Mouse (Mus musculus): ENCODE measurements around the gene Syt7. TPM values are rescaled to one million over a fixed set of nuclear protein-coding genes. Genes with fewer than 3 reads are reported as not detected.

Syt7 gene
- polyA plus RNA-seq, 1 experiment from 2014 or later = 0.10 TPM

DNA sequence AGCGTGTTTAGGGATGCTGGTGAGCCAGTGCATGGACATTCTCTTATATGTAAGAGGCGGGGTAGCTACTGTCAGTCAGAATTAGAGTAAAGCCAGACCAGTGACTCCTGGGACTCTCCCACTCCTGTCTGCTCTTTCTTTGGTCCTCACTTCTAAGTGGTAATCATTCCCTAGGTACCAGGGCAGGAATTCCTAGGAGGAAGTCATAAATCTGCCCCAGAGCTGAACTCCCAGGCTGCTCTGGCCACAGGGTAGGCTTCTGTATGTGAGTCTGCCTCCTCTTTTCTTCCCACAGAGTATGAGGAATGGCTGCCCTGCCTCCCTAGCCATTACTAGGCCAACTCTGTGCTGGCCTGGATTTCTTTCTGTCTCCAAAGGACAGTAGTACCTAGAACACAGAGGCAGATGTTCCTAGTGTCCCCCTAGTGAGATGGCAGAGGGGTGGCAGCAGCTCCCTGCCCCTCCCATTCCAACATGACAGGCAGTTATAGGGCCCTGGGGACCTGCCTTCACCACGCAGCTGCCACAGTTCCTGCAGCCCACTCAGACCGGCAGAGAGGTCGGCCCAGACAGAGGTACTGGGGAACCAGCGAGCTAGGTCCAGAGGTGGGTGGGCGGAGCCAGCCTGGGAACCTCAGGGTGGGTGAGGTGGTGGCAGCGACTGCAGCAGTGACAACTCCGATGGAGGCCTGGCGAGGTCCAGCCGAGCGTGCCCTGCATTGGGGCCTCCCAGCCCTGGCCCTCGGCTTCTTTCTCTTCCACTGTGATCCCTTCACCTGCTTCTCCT, 36.8 kb downstream of the Syt7 start:
- WGBS (ENCODE audit: insufficient replicate concordance) = 40% methylated on average over 13 of the region's 13 CpGs

DNA sequence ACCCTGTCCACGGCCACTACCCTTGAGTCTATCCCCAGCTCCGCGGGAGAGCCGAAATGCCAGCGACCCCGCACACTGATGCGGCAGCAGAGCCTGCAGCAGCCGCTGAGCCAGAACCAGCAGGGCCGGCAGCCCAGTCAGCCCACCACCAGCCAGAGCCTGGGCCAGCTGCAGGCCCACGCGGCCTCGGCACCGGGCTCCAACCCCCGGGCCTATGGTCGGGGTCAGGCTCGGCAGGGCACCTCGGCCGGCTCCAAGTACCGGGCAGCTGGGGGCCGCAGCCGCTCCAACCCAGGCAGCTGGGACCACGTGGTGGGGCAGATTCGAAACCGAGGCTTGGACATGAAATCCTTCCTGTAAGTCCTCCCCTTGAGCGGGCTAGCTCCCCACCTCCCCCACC, 37.4 kb downstream of the Syt7 start:
- no peaks in the 10 kb centered on the region for H3K9me3 ChIP-seq (replicated peaks)
- peaks cover 51% of the 10 kb centered on the region for H3K27me3 ChIP-seq
- no peak overlapping the region for H3K27ac ChIP-seq
- H3K4me1 ChIP-seq (replicated peaks) = peaks cover 8% of the 10 kb centered on the region
- WGBS (ENCODE audit: insufficient replicate concordance) = 42% methylated on average over 25 of the region's 25 CpGs
- H3K9ac ChIP-seq = no peak overlapping the region
- ATAC-seq (ENCODE audit: low read depth) (no peak), DNase-seq (no peak)
- no peak overlapping the region for H3K4me2 ChIP-seq
- no peak overlapping the region for H3K4me3 ChIP-seq (replicated peaks)
- no peaks in the 10 kb centered on the region for H3K36me3 ChIP-seq

More for the DNA sequence above, 36.8 kb downstream of the Syt7 start:
- Histone ChIP-seq H3K9me3 (replicated peaks) (no peaks in the 10 kb centered on the region), H3K36me3 (no peaks in the 10 kb centered on the region), H3K4me1 (replicated peaks) (peaks cover 2% of the 10 kb centered on the region), H3K27ac (no peak overlapping the region), H3K4me3 (replicated peaks) (no peak overlapping the region), H3K4me2 (no peak overlapping the region), H3K9ac (no peak overlapping the region), H3K27me3 (peaks cover 57% of the 10 kb centered on the region)
- DNase-seq (no peak), ATAC-seq (ENCODE audit: low read depth) (no peak)

- peaks cover 46% of the 10 kb centered on the region for H3K27me3 ChIP-seq
- 30% methylated on average over 6 of the region's 6 CpGs for whole genome bisulfite sequencing (ENCODE audit: insufficient replicate concordance)
Measured at GRCm38 (mm10) chr19:10426793-10427192, 37.9 kb downstream of the Syt7 start.

GRCm38 (mm10) chr19:10427431-10427830, 38.5 kb downstream of the Syt7 start:
- WGBS (ENCODE audit: insufficient replicate concordance) = 70% methylated on average over 9 of the region's 9 CpGs
- DNase-seq (no peak), ATAC-seq (ENCODE audit: low read depth) (no peak)
- Histone ChIP-seq H3K9ac (no peak overlapping the region), H3K27me3 (peaks cover 43% of the 10 kb centered on the region), H3K9me3 (replicated peaks) (no peaks in the 10 kb centered on the region), H3K4me2 (no peak overlapping the region), H3K36me3 (no peaks in the 10 kb centered on the region), H3K27ac (no peak overlapping the region), H3K4me1 (replicated peaks) (peaks cover 20% of the 10 kb centered on the region), H3K4me3 (replicated peaks) (no peak overlapping the region)

More at GRCm38 (mm10) chr19:10426793-10427192, 37.9 kb downstream of the Syt7 start:
- ATAC-seq (ENCODE audit: low read depth) (no peak), DNase-seq (no peak)
- H3K27ac ChIP-seq = no peak overlapping the region
- H3K9ac ChIP-seq = no peak overlapping the region
- no peak overlapping the region for H3K4me3 ChIP-seq (replicated peaks)
- H3K4me2 ChIP-seq = no peak overlapping the region
- H3K4me1 ChIP-seq (replicated peaks) = peaks cover 13% of the 10 kb centered on the region
- no peaks in the 10 kb centered on the region for H3K36me3 ChIP-seq
- H3K9me3 ChIP-seq (replicated peaks) = no peaks in the 10 kb centered on the region

DNA sequence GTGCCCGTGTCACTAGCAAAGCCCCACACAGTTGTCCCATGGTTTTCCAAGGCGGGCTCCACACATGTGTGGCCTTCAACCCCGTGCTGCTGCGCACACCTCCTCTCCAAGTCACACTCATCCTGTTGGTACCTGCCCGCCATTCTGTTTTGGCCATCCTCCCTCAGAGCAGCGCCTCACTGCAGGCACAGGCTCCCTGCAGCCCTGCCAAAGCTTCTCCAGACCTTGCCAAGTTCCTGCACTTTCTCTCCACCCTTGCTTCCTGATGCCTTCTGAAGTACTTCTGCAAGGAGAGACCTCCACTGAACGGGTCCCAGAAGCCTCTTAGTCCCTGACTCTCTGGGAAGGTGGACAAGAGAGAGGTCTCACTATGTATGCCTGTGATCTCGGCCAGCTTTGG, 40.5 kb downstream of the Syt7 start:
- WGBS (ENCODE audit: insufficient replicate concordance) = 62% methylated on average over 8 of the region's 8 CpGs
- H3K9ac ChIP-seq = no peak overlapping the region
- no peak overlapping the region for H3K4me2 ChIP-seq
- no peak for DNase-seq
- H3K9me3 ChIP-seq (replicated peaks) = no peaks in the 10 kb centered on the region
- no peak overlapping the region for H3K27ac ChIP-seq
- no peaks in the 10 kb centered on the region for H3K36me3 ChIP-seq
- no peak for ATAC-seq (ENCODE audit: low read depth)
- H3K4me3 ChIP-seq (replicated peaks) = no peak overlapping the region
- H3K27me3 ChIP-seq = peaks cover 24% of the 10 kb centered on the region
- H3K4me1 ChIP-seq (replicated peaks) = peaks cover 27% of the 10 kb centered on the region

GRCm38 (mm10) chr19:10431410-10431809, 42.5 kb downstream of the Syt7 start:
- Histone ChIP-seq H3K9ac (peak overlapping the region; percentile 31; the same call in 1 of the 2 replicates), H3K4me3 (replicated peaks) (no peak overlapping the region), H3K27ac (0 out of 2 replicates have a peak overlapping the region, but pooled peaks have one; percentile 29), H3K9me3 (replicated peaks) (no peaks in the 10 kb centered on the region), H3K36me3 (no peaks in the 10 kb centered on the region), H3K4me2 (peak overlapping the region; percentile 22), H3K4me1 (replicated peaks) (peaks cover 35% of the 10 kb centered on the region), H3K27me3 (peaks cover 15% of the 10 kb centered on the region)
- ATAC-seq (ENCODE audit: low read depth) = peak; percentile 82
- 10% methylated on average over 3 of the region's 3 CpGs for WGBS (ENCODE audit: insufficient replicate concordance)
- peak; percentile 27 for DNase-seq

GRCm38 (mm10) chr19:10431841-10432240, 43.0 kb downstream of the Syt7 start:
- no peak overlapping the region for H3K4me3 ChIP-seq (replicated peaks)
- H3K9ac ChIP-seq = 0 out of 2 replicates have a peak overlapping the region, but pooled peaks have one; percentile 31
- peaks cover 11% of the 10 kb centered on the region; the same call in 1 of the 2 replicates for H3K27me3 ChIP-seq
- no peaks in the 10 kb centered on the region for H3K36me3 ChIP-seq
- H3K27ac ChIP-seq = peak overlapping the region; percentile 29; the same call in 1 of the 2 replicates
- ATAC-seq (ENCODE audit: low read depth) = 0 out of 2 replicates have a peak, but pooled peaks have one; percentile 5
- DNase-seq = no peak
- WGBS (ENCODE audit: insufficient replicate concordance) = 41% methylated on average over 4 of the region's 4 CpGs
- peaks cover 35% of the 10 kb centered on the region for H3K4me1 ChIP-seq (replicated peaks)
- H3K9me3 ChIP-seq (replicated peaks) = no peaks in the 10 kb centered on the region
- H3K4me2 ChIP-seq = peak overlapping the region; percentile 22; the same call in 1 of the 2 replicates

DNA sequence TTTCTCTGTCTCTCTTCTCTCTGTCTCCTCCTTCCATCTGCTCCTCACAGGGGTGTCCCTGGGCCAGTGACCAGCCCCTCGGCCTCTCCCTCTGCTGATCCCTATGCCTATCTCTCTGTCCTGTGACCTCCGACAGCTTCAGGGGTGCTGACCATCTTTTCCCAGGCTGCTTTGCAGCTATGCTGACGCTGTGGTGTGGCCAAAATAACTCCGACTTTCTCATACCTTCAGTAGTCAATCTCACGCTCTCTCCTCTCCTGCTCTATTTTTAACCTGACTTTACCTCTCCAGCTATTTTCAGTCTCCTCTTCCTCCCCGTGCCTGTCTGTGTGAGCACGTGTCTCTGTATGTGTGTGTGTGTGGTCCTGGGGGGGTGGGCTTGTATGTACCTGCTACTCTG, 44.3 kb downstream of the Syt7 start:
- Histone ChIP-seq H3K27me3 (peaks cover 10% of the 10 kb centered on the region; the same call in 1 of the 2 replicates), H3K27ac (no peak overlapping the region), H3K4me2 (no peak overlapping the region), H3K9ac (no peak overlapping the region), H3K36me3 (no peaks in the 10 kb centered on the region), H3K4me1 (replicated peaks) (peaks cover 35% of the 10 kb centered on the region), H3K9me3 (replicated peaks) (no peaks in the 10 kb centered on the region), H3K4me3 (replicated peaks) (no peak overlapping the region)
- ATAC-seq (ENCODE audit: low read depth) (no peak), DNase-seq (no peak)
- WGBS (ENCODE audit: insufficient replicate concordance) = 56% methylated on average over 7 of the region's 7 CpGs

GRCm38 (mm10) chr19:10433879-10434540, 45.1 kb downstream of the Syt7 start:
- no peaks in the 10 kb centered on the region for H3K9me3 ChIP-seq (replicated peaks)
- no peak for DNase-seq
- no peaks in the 10 kb centered on the region for H3K36me3 ChIP-seq
- no peak overlapping the region for H3K27ac ChIP-seq
- 43% methylated on average over 9 of the region's 9 CpGs for WGBS (ENCODE audit: insufficient replicate concordance)
- H3K9ac ChIP-seq = no peak overlapping the region
- no peak overlapping the region for H3K4me2 ChIP-seq
- peaks cover 35% of the 10 kb centered on the region for H3K4me1 ChIP-seq (replicated peaks)
- ATAC-seq (ENCODE audit: low read depth) = no peak
- H3K27me3 ChIP-seq = peaks cover 13% of the 10 kb centered on the region; the same call in 1 of the 2 replicates
- no peak overlapping the region for H3K4me3 ChIP-seq (replicated peaks)

GRCm38 (mm10) chr19:10434927-10435326, 46.0 kb downstream of the Syt7 start:
- H3K4me2 ChIP-seq = no peak overlapping the region
- peaks cover 14% of the 10 kb centered on the region; the same call in 1 of the 2 replicates for H3K27me3 ChIP-seq
- no peak overlapping the region for H3K27ac ChIP-seq
- no peak for ATAC-seq (ENCODE audit: low read depth)
- no peak overlapping the region for H3K9ac ChIP-seq
- no peak overlapping the region for H3K4me3 ChIP-seq (replicated peaks)
- no peaks in the 10 kb centered on the region for H3K36me3 ChIP-seq
- H3K4me1 ChIP-seq (replicated peaks) = peaks cover 35% of the 10 kb centered on the region
- WGBS (ENCODE audit: insufficient replicate concordance) = 57% methylated on average over 6 of the region's 6 CpGs
- no peaks in the 10 kb centered on the region for H3K9me3 ChIP-seq (replicated peaks)
- DNase-seq = no peak

DNA sequence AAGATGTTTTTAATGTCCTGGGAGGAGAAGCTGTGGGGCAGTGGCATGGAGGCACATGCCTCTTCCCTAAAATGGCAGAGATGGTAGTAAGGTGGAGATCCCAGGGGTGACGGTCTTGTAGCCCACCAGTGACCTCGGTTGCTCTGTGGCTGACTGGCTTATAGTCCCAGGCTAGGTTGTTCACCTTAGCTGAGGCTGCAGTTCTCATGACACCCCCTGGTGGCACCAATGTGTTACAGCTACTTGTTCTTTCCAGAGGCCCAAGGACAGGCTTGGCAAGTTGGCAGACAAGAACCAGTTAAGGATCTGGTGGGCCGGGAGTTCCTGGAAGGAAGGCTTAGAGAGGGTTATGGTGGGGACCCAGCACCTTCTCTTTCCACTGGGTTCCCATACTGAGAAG, 47.0 kb downstream of the Syt7 start:
- no peak overlapping the region for H3K4me3 ChIP-seq (replicated peaks)

More for the DNA sequence above, 47.0 kb downstream of the Syt7 start:
- Histone ChIP-seq H3K27ac (no peak overlapping the region), H3K9me3 (replicated peaks) (no peaks in the 10 kb centered on the region), H3K9ac (no peak overlapping the region), H3K27me3 (peaks cover 11% of the 10 kb centered on the region; the same call in 1 of the 2 replicates), H3K36me3 (no peaks in the 10 kb centered on the region), H3K4me2 (no peak overlapping the region), H3K4me1 (replicated peaks) (peaks cover 31% of the 10 kb centered on the region)
- 24% methylated on average over 3 of the region's 3 CpGs for WGBS (ENCODE audit: insufficient replicate concordance)
- no peak for ATAC-seq (ENCODE audit: low read depth)
- DNase-seq = peak; percentile 48

Measured in liver, embryonic 13.5 days (tissue).